ENCODE assay signal across 15 mouse cellular contexts in the genomic region with DNA sequence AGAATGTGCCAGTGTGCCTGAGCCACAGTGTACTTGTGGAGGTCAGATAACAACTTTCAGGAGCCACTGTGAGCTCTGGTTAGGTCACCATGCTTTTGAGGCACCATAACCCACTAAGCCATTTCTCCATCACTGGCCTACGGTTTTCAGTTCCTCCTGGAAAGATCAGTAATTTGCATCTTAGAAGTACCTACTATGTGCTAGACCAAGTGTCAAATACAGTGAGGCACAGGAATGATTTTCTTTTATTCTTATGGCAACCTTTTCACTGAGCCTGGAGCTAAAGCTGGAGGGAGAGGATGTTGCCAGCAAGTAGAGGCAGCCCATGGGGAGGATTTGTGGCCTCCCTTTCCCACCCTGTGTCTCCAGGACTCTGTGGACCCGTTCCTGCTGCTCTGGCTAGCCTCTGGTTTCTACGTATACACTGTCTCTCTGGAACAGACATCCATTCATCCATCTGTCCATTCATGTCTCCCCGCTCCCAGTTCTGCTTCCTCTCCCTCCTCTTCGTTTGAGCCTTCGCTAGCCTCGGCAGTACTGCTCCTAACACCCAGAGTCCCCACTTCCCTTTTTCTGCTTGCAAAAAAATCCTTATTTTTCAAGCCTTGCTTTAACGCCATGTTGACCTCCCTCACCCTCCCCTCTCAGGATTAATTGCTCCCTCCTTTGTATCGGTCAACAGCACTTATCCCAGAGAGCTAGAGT.
"Had no signal": no experiment of that assay in that cellular context is flagged by ENCODE, and none has a peak within 500 bp of the region (broad histone marks: within the 10 kb centered on the region; RNA-seq: fewer than 3 reads in every experiment).

No protein-coding gene starts in this region.

- ATAC-seq: intestine, postnatal 0 days; liver, postnatal 0 days had no signal

- H3K27me3 ChIP-seq: lung, embryonic 15.5 days had no signal

- H3K9me3 ChIP-seq: kidney, embryonic 15.5 days; limb, embryonic 10.5 days; liver, embryonic 13.5 days; lung, embryonic 15.5 days; neural tube, embryonic 12.5 days had no signal

- H3K36me3 ChIP-seq: kidney, embryonic 15.5 days; limb, embryonic 10.5 days; liver, embryonic 13.5 days; lung, embryonic 15.5 days; neural tube, embryonic 12.5 days had no signal

- H3K27ac ChIP-seq: kidney, embryonic 15.5 days; left cerebral cortex, adult 2 months; limb, embryonic 10.5 days; liver, embryonic 13.5 days; lung, embryonic 15.5 days; macrophage; neural tube, embryonic 12.5 days; stomach, postnatal 0 days had no signal

- DNase-seq: kidney, postnatal 14 days; liver, embryonic 13.5 days; liver, postnatal 0 days; lung, postnatal 14 days; midbrain, embryonic 14.5 days; thymus, adult 18-20 months; thymus, postnatal 14 days had no signal

- H3K4me1 ChIP-seq: liver, embryonic 13.5 days; lung, embryonic 15.5 days had no signal

- H3K4me3 ChIP-seq: kidney, embryonic 15.5 days; left cerebral cortex, adult 2 months; limb, embryonic 10.5 days; liver, embryonic 13.5 days; lung, embryonic 15.5 days; neural tube, embryonic 12.5 days had no signal
